ENCODE assay signal across 21 mouse cellular contexts in genomic region chr12:75387846-75388245, GRCm38 (mm10). TPM values are rescaled to one million over a fixed set of nuclear protein-coding genes. Genes with fewer than 3 reads are reported as not detected.
"Had no signal": no experiment of that assay in that cellular context is flagged by ENCODE, and none has a peak within 500 bp of the region (broad histone marks: within the 10 kb centered on the region; RNA-seq: fewer than 3 reads in every experiment).

No protein-coding gene starts in this region.

- H3K4me3 ChIP-seq: layer of hippocampus, adult 2 months; limb, embryonic 13.5 days; liver, embryonic 15.5 days; neural tube, embryonic 12.5 days had no signal

- H3K36me3 ChIP-seq: limb, embryonic 13.5 days; liver, embryonic 15.5 days; neural tube, embryonic 12.5 days had no signal

- DNase-seq: kidney, postnatal 10 days; kidney, postnatal 4 days; lung, adult 2 months; lung, postnatal 36 days; midbrain, embryonic 14.5 days; retina, postnatal 1 day; thymus, postnatal 36 days had no signal

- H3K9me3 ChIP-seq: limb, embryonic 13.5 days; liver, embryonic 15.5 days; neural tube, embryonic 12.5 days had no signal

- H3K27me3 ChIP-seq: limb, embryonic 13.5 days; liver, embryonic 15.5 days; neural tube, embryonic 12.5 days had no signal

- H3K4me1 ChIP-seq: liver, embryonic 15.5 days; neural tube, embryonic 12.5 days had no signal

- ATAC-seq: lung, postnatal 0 days had no signal

- H3K27ac ChIP-seq: layer of hippocampus, adult 2 months; limb, embryonic 13.5 days; liver, embryonic 15.5 days; neural tube, embryonic 12.5 days; stomach, postnatal 0 days had no signal

RNA-seq across cellular contexts. Expression of gene Gphb5, which starts 28.7 kb away (rescaled TPM):
- total RNA-seq: layer of hippocampus, adult 2 months; layer of hippocampus, postnatal 10 days; left cerebral cortex, postnatal 36 days; liver, adult 2 months; megakaryocyte progenitor cell, adult 5-6 weeks; monocyte, adult 5-6 weeks; neutrophil, adult 5-6 weeks had no signal
- polyA plus RNA-seq: kidney, embryonic 14.5 days; limb, embryonic 13.5 days; liver, adult 2 months; liver, embryonic 15.5 days; lung, adult 2 months; lung, postnatal 0 days; midbrain, embryonic 14.5 days; neural tube, embryonic 12.5 days; small intestine, adult 2 months; stomach, postnatal 0 days had no signal
